Mouse (Mus musculus) adrenal gland, adult 2 months (tissue): ENCODE data around the gene Arih1. TPM values are rescaled to one million over a fixed set of nuclear protein-coding genes. Genes with fewer than 3 reads are reported as not detected.

Source experiments
- DNase-seq: peaks from one replicate; pipeline ENCODE4 v3.0.0; 2021
- long read RNA-seq: library from polyadenylated mRNA; stranded (forward); transcript quantifications from one replicate; pipeline ENCODE4 v2.0.0, GENCODE M21; 2021
- polyA plus RNA-seq: library from polyadenylated mRNA; depleted of rRNA; stranded (reverse); fragments of >200 nt; gene quantifications from 2 replicates; pipeline ENCODE4 v1.2.3, GENCODE M21; 2012; rRNA removed
- total RNA-seq, 2 experiments: library from RNA; stranded (reverse); gene quantifications; 2 replicates each; pipeline ENCODE4 v1.2.3; 2021

The Arih1 gene
- 100 to 1,000 TPM in 1 of 2 experiments, 10 to 100 TPM in 1; 99.3 to 152 TPM for total RNA-seq
- polyA plus RNA-seq = 10.2 and 13.6 TPM in 2 replicates
- long read RNA-seq, full-length matches to known transcripts = 13 of 21 reads
- long read RNA-seq, partial matches to known transcripts = 0 of 21 reads
- long read RNA-seq, other reads (novel, unspliced or antisense) = 8 of 21 reads

GRCm38 (mm10) chr9:59486549-59487065, at the start of gene Arih1:
Arih1 (minus strand) TSS chr9:59486618.
- DNase-seq = peak; percentile 99

DNA sequence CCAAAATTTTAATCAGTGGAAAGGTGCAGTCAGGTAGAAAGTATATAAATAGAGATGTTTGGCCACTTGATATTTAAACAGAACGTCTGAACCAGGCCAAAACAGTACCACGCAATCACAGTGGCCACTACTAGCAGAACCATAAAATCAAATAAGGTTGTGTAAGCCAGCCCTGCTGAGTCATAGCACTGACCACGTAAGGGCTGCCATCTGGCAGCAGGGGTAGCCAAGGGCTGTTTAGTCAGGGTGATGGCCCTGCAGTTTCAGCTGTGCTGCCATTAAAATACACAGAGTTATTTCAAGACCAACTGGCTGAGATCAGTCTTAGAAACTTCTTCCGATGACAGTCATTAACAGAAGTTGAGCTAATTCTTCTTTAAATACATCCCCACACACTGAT, 47.5 kb upstream of the Arih1 start:
- peak; percentile 87 for DNase-seq

DNA sequence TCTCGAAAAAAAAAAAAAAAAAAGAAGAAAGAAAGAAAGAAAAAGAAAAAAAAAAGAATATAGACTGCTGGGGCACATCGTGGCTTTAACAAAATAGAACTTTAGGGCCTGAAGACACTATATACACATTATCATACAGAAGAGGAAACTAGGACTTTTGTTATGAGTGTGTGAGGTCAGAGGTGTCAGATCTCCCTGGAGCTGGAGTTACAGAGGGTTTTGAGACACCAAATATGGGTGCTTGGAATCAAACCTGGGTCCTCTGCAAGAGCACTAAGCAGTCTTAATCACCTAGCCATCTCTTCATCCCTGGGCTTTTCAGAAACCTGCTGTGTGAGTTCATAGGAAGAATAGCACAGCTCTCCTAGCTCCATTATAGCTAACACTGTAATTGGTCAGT, 47.0 kb upstream of the Arih1 start:
- no peak for DNase-seq

- no peak for DNase-seq
Observed at GRCm38 (mm10) chr9:59531645-59532044, 45.2 kb upstream of the Arih1 start.

- DNase-seq = no peak
Observed at GRCm38 (mm10) chr9:59528274-59528673, 41.9 kb upstream of the Arih1 start.

- peak; percentile 24 for DNase-seq
Observed at GRCm38 (mm10) chr9:59527580-59527979, 41.2 kb upstream of the Arih1 start.

GRCm38 (mm10) chr9:59526727-59527126, 40.3 kb upstream of the Arih1 start:
- DNase-seq = no peak

DNA sequence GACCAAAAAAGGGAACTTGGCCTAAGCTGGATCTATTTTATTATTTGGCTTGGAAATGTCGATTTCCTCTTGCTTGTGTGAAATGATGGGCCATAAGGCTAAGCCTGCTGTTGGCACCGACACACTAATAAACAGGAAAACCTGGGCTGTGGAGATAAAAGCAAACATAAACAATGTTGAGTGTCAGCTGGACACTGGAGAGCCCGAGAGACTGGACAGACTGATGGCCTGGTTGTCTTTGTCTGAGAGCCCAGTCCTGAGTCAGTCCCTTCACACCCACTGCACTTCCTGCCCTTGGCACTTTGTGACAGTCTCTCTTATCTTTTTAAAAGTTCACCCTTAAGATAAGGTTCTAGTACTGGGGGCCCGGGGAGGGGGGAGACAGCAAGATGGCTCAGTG, 36.5 kb upstream of the Arih1 start:
- DNase-seq = peak; percentile 62

GRCm38 (mm10) chr9:59519396-59519795, 33.0 kb upstream of the Arih1 start:
- no peak for DNase-seq

DNA sequence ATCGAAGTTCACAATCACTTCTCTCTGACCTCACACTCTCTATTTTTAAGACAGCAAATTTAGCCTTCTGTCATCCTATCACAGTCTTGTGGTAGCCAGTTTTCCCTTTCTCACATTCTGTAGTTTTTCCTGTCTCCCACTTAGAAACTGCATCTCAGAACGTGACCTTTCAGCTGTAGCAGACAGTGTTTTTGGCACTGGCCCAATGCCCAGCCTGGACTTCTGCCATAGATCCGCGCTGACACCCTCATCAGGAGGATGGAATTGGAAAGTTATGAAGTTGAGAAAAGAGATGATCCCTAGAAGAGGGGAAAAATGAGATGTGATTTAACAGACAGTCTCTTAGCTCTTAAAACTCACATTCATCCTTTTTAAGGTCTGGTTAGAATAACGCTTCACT, 32.6 kb upstream of the Arih1 start:
- peak; percentile 81 for DNase-seq

- no peak for DNase-seq
Observed at GRCm38 (mm10) chr9:59517127-59517526, 30.7 kb upstream of the Arih1 start.

DNA sequence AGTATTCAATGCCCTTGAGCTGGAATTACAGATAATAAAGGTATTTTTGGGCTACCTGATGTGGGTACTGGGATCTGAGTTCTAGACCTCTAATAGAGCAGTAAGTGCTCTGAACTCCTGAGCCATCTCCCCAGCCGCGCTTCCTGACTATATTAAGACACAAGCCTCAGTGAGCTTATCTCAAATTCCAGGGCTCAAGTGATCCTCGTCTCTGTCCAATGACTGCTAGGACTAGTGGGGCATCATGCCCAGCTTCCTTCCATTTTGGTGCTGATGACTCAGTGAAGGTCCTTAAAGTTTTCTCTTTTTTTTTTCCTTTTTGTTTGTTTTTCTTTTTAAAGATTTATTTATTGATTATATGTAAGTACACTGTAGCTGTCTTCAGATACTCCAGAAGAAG, 28.7 kb upstream of the Arih1 start:
- no peak for DNase-seq

- DNase-seq = no peak
Observed at GRCm38 (mm10) chr9:59512381-59512780, 26.0 kb upstream of the Arih1 start.

DNA sequence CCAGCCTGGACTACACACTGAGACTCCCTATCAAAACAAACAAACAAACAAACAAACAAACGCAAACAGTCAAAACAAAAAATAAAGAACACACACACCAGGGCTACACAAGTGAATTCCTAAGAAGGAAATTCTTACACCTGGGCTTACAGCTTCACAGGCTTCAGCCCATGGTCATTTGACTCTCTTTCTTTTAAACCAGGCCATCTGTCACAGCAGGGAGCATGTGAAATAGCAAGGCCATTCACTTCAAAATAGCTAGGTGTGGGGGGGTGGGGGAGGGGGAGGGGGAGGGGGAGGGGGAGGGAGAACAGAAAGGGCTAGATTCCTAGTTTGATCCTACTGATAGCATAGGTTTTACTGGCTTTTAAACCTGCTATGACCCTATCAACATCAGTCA, 21.7 kb upstream of the Arih1 start:
- DNase-seq = no peak

- DNase-seq = peak; percentile 63
Observed at GRCm38 (mm10) chr9:59487331-59487730, 913 bp upstream of the Arih1 start.

GRCm38 (mm10) chr9:59486076-59486518, 321 bp downstream of the Arih1 start:
- DNase-seq = no peak

DNA sequence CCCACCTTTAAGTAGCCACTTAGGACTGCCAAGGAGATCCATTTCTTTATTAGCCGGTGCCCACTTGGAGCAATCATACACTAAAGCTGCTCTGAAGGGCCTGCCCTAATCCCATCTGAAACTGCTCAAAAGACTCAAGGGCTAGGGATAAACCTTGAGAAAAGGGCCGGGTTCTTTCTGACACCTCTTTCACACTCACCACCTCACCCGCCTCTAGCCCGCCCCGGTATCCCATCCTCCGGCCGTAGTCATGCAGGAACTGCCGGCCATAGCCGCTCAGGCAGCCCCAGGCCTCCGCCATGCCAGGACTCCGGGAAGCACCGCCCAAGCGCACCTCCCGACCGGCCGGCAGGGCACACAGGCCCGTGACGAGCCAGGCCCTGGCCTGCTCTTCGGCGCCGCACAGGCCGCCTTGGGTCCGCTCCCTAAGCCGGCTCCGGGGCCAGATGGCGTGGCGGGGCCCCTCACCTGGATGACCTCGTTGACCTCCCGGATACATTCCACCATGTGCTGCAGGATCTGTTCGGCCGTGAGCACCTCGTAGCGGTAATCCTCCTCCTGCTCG, 825 bp downstream of the Arih1 start:
- DNase-seq = peak; percentile 87

- peak; percentile 31 for DNase-seq
Observed at GRCm38 (mm10) chr9:59484760-59485159, 1.7 kb downstream of the Arih1 start.

DNA sequence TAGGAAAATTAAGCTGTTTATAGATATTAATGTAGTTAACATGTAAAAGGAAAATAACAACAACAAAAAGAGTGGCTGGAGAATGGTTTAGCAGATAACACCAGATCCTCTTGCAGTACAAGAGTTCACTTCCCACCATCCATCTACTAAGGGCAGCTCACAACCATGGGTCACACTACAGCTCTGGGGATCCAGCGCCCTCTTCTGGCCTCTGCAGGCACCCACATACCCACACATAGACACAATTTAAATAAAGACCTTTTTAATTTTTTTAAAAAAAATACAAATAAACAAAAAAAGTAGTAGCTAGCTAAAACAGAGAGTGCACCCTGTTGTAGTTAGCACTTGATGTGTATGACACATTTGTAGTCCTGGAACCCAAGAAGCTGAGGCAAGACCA, 4.0 kb downstream of the Arih1 start:
- DNase-seq = peak; percentile 51

GRCm38 (mm10) chr9:59476617-59477016, 9.8 kb downstream of the Arih1 start:
- DNase-seq = no peak

DNA sequence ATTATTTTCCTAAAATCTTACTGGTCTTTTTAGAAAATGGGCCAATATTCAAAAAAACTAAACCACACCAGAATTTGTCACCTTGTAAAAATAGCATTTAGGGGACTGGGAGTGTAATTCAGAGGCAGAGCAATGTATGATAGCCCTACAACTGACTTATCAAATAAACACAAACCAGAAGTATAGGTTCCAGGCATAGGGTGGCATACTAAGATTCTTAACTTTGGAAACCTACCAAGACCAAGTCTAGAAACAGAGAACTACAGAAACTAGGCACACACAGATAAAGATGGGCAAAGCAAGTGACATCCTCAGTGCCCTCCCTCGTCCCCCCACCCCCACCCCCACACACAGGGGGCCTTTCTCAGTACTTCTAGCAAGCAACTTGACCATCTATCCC, 11.6 kb downstream of the Arih1 start:
- no peak for DNase-seq

DNA sequence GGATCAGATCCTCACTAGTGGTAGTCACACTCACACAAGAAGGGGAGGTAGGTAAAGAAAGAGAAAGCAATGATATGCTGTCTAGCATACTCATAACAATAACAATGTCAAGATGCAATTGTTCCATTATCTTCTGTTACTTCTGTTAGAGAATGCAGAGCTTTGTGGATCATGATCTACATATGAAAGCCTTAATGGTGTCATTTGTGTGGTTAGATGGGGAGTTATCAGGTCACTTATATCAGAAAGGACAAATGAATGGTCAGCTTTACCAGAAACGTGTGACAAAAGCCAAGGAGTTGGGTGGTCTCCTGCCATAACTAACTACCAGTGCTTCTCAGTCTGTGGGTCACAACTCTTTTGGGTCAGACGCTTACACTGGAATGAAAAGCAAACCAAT, 13.2 kb downstream of the Arih1 start:
- DNase-seq = no peak

GRCm38 (mm10) chr9:59469446-59469845, 17.0 kb downstream of the Arih1 start:
- no peak for DNase-seq

DNA sequence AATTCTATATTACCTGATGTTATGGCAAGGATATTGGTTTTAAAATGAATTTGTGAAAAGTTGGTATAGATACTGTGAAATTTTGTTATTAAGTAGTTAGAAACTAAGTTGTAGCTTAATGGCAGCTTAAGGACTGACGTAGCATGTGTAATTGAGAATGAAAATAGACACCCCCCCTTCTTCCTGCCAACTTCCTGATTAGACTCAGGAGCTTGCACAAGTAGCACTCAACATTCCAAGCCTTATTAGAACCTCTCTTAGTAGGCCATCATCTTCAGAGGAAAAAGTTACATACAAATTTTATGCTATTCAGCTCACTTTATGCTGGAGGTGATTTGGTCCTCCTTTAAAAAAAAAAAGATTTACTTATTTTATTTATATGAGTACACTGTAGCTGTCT, 22.1 kb downstream of the Arih1 start:
- DNase-seq = no peak
